Mouse (Mus musculus) midbrain, embryonic 16.5 days (tissue): ENCODE results near the gene Efna2. TPM values are rescaled to one million over a fixed set of nuclear protein-coding genes. Genes with fewer than 3 reads are reported as not detected.

Experiments
- polyA plus RNA-seq: library from polyadenylated mRNA; unstranded; fragments of >200 nt; fragmentation: Nextera tagmentation; extraction: Ambion mirVana; gene quantifications from 2 replicates; pipeline ENCODE4 v1.2.1, GENCODE M21; 2015

The Efna2 gene
- polyA plus RNA-seq, 1 experiment from 2014 or later, result 43.3 TPM

Other genes starting within 250 kb of the Efna2 start
- gene Wdr18, start 219.3 kb upstream of the Efna2 start, polyA plus RNA-seq, result 79.5 and 89.4 TPM in 2 replicates
- gene Grin3b, start 208.8 kb upstream of the Efna2 start, polyA plus RNA-seq, result 0.20 and 0.28 TPM in 2 replicates
- 15.3 and 16.2 TPM in 2 replicates for gene Tmem259, start 195.2 kb upstream of the Efna2 start, polyA plus RNA-seq
- gene Cnn2, start 190.9 kb upstream of the Efna2 start, polyA plus RNA-seq, result 25.7 and 26.2 TPM in 2 replicates
- 4.1 and 4.8 TPM in 2 replicates for gene Abca7, start 183.0 kb upstream of the Efna2 start, polyA plus RNA-seq
- 1.2 TPM in 2 replicates for gene Arhgap45, start 162.8 kb upstream of the Efna2 start, polyA plus RNA-seq
- gene Polr2e, start 139.7 kb upstream of the Efna2 start, polyA plus RNA-seq, result 124 and 131 TPM in 2 replicates
- gene Gpx4, start 132.3 kb upstream of the Efna2 start, polyA plus RNA-seq, result 509 and 552 TPM in 2 replicates
- 11.6 and 12.5 TPM in 2 replicates for gene Sbno2, start 73.9 kb upstream of the Efna2 start, polyA plus RNA-seq
- 14.2 and 15.4 TPM in 2 replicates for gene Stk11, start 63.7 kb upstream of the Efna2 start, polyA plus RNA-seq
- 433 and 454 TPM in 2 replicates for gene Atp5d, start 40.9 kb upstream of the Efna2 start, polyA plus RNA-seq
- gene Cbarp, start 38.6 kb upstream of the Efna2 start, polyA plus RNA-seq, result 70.3 and 81.6 TPM in 2 replicates
- 15.5 and 21.1 TPM in 2 replicates for gene Midn, start 31.2 kb upstream of the Efna2 start, polyA plus RNA-seq
- gene Cirbp, start 13.5 kb upstream of the Efna2 start, polyA plus RNA-seq, result 380 and 398 TPM in 2 replicates
- gene 1600002K03Rik, start 6.5 kb upstream of the Efna2 start, polyA plus RNA-seq, result 11.0 and 11.4 TPM in 2 replicates
- 47.8 and 51.1 TPM in 2 replicates for gene Mum1, start 47.0 kb downstream of the Efna2 start, polyA plus RNA-seq
- 263 and 302 TPM in 2 replicates for gene Ndufs7, start 69.6 kb downstream of the Efna2 start, polyA plus RNA-seq
- 15.8 and 19.5 TPM in 2 replicates for gene Gamt, start 81.5 kb downstream of the Efna2 start, polyA plus RNA-seq
- 43.7 and 51.9 TPM in 2 replicates for gene Dazap1, start 82.0 kb downstream of the Efna2 start, polyA plus RNA-seq
- gene Rps15, start 113.0 kb downstream of the Efna2 start, polyA plus RNA-seq, result 465 and 476 TPM in 2 replicates
- 172 and 205 TPM in 2 replicates for gene Apc2, start 116.5 kb downstream of the Efna2 start, polyA plus RNA-seq
- 21.9 and 26.7 TPM in 2 replicates for gene 2310011J03Rik, start 141.1 kb downstream of the Efna2 start, polyA plus RNA-seq
- gene Pcsk4, start 150.0 kb downstream of the Efna2 start, polyA plus RNA-seq, result 5.6 and 6.5 TPM in 2 replicates
- 6.0 and 8.6 TPM in 2 replicates for gene Reep6, start 150.5 kb downstream of the Efna2 start, polyA plus RNA-seq
- 0.38 and 0.40 TPM in 2 replicates for gene Adamtsl5, start 168.9 kb downstream of the Efna2 start, polyA plus RNA-seq
- 9.6 and 11.0 TPM in 2 replicates for gene Plk5, start 177.0 kb downstream of the Efna2 start, polyA plus RNA-seq
- 13.6 and 15.0 TPM in 2 replicates for gene Mex3d, start 208.2 kb downstream of the Efna2 start, polyA plus RNA-seq
- 174 and 188 TPM in 2 replicates for gene Mbd3, start 220.1 kb downstream of the Efna2 start, polyA plus RNA-seq
- gene Uqcr11, start 227.3 kb downstream of the Efna2 start, polyA plus RNA-seq, result 455 and 532 TPM in 2 replicates